In genomic region chr17:14314308-14314707, GRCm38 (mm10) we compare ENCODE assay signal across 29 mouse cellular contexts. TPM values are rescaled to one million over a fixed set of nuclear protein-coding genes. Genes with fewer than 3 reads are reported as not detected.
DNase-seq lines count a peak whose midpoint lies in the region; ATAC-seq lines count a peak whose summit lies in the region.
"Had no signal": no experiment of that assay in that cellular context is flagged by ENCODE, and none has a peak within 500 bp of the region (broad histone marks: within the 10 kb centered on the region; RNA-seq: fewer than 3 reads in every experiment).

No protein-coding gene starts in this region.

- H3K4me3 ChIP-seq in kidney, embryonic 14.5 days (ENCODE audit: low read length), result no peak overlapping the region
- H3K4me3 ChIP-seq in limb, embryonic 10.5 days, result no peak overlapping the region
- H3K4me3 ChIP-seq: embryonic facial prominence, embryonic 13.5 days; embryonic facial prominence, embryonic 15.5 days; erythroblast, embryonic 14.5 days; forebrain, embryonic 10.5 days; forebrain, embryonic 12.5 days had no signal

- H3K4me1 ChIP-seq in kidney, embryonic 14.5 days (ENCODE audit: control insufficient read depth, insufficient read depth, low read length), result no peaks in the 10 kb centered on the region
- peaks cover 6% of the 10 kb centered on the region for H3K4me1 ChIP-seq in limb, embryonic 10.5 days

- 74% methylated on average over 1 of the region's 1 CpGs for WGBS in kidney, embryonic 14.5 days
- WGBS in limb, embryonic 10.5 days, result 96% methylated on average over 1 of the region's 1 CpGs

- H3K27me3 ChIP-seq in kidney, embryonic 14.5 days (ENCODE audit: control insufficient read depth, insufficient read depth, low read length), result no peaks in the 10 kb centered on the region
- H3K27me3 ChIP-seq in limb, embryonic 10.5 days (ENCODE audit: low read depth, poor library complexity, severe bottlenecking), result no peaks in the 10 kb centered on the region
- H3K27me3 ChIP-seq: embryonic facial prominence, embryonic 13.5 days; embryonic facial prominence, embryonic 15.5 days; forebrain, embryonic 12.5 days had no signal

- H3K27ac ChIP-seq in kidney, embryonic 14.5 days (ENCODE audit: low read depth, low read length), result 0 out of 2 replicates have a peak overlapping the region, but pooled peaks have one; percentile 37
- no peak overlapping the region for H3K27ac ChIP-seq in limb, embryonic 10.5 days
- H3K27ac ChIP-seq: embryonic facial prominence, embryonic 13.5 days; embryonic facial prominence, embryonic 15.5 days; forebrain, embryonic 10.5 days; forebrain, embryonic 12.5 days had no signal

- no peak for ATAC-seq in kidney, embryonic 14.5 days (ENCODE audit: low FRiP score, low TSS enrichment)
- no peak for ATAC-seq in granulocyte monocyte progenitor cell, adult 5-6 weeks (replicated peaks; ENCODE audit: poor library complexity, severe bottlenecking)
- ATAC-seq: activated CD4-positive, CD25-positive, alpha-beta regulatory T cell, adult 4 months; CD4-positive, CD25-positive, alpha-beta regulatory T cell, adult 4 months; forebrain, embryonic 14.5 days; forebrain, embryonic 16.5 days; Patski had no signal

- no peak overlapping the region for H3K9ac ChIP-seq in kidney, embryonic 14.5 days (ENCODE audit: low read depth, low read length)
- H3K9ac ChIP-seq: embryonic facial prominence, embryonic 13.5 days; embryonic facial prominence, embryonic 15.5 days; forebrain, embryonic 12.5 days had no signal

- H3K9me3 ChIP-seq in kidney, embryonic 14.5 days (ENCODE audit: control insufficient read depth, low read length), result no peaks in the 10 kb centered on the region
- H3K9me3 ChIP-seq in limb, embryonic 10.5 days (replicated peaks), result no peaks in the 10 kb centered on the region
- H3K9me3 ChIP-seq: embryonic facial prominence, embryonic 13.5 days; embryonic facial prominence, embryonic 15.5 days; forebrain, embryonic 10.5 days; forebrain, embryonic 12.5 days had no signal

- no peaks in the 10 kb centered on the region for H3K36me3 ChIP-seq in kidney, embryonic 14.5 days (ENCODE audit: control insufficient read depth, insufficient read depth, low read length)
- no peaks in the 10 kb centered on the region for H3K36me3 ChIP-seq in limb, embryonic 10.5 days
- H3K36me3 ChIP-seq: embryonic facial prominence, embryonic 13.5 days; embryonic facial prominence, embryonic 15.5 days; forebrain, embryonic 10.5 days; forebrain, embryonic 12.5 days; G1E had no signal

- no peak for DNase-seq in kidney, postnatal 4 days
- peak; percentile 56 for DNase-seq in 3T3-L1 (ENCODE audit: low read depth, low spot score)
- DNase-seq in Muller cell, postnatal 12 days (ENCODE audit: inconsistent ontology term), result peak; percentile 50
- DNase-seq in mesoderm, embryonic 11.5 days (ENCODE audit: low read depth, low spot score), result peak; percentile 25
- DNase-seq in limb, embryonic 10.5 days (ENCODE audit: low spot score), result no peak
- DNase-seq in thymus, postnatal 14 days, result no peak
- DNase-seq: adrenal gland, adult 8-10 months; adrenal gland, postnatal 14 days; adrenal gland, postnatal 36 days; cerebellum, adult 11-12 months; cerebellum, adult 8-10 months; cerebellum, adult 9-11 months; cerebellum, postnatal 14 days; cerebellum, postnatal 36 days; embryo, embryonic 11 days had no signal

- no peak overlapping the region for H3K4me2 ChIP-seq in kidney, embryonic 14.5 days (replicated peaks; ENCODE audit: low read depth, low read length)
- H3K4me2 ChIP-seq: embryonic facial prominence, embryonic 13.5 days; embryonic facial prominence, embryonic 15.5 days; forebrain, embryonic 12.5 days had no signal

RNA-seq across cellular contexts. Expression of gene Smoc2, which starts 35.0 kb away (rescaled TPM):
- polyA plus RNA-seq in kidney, embryonic 14.5 days (2014; fragmentation: Nextera tagmentation; extraction: Ambion mirVana), result 44.2 and 79.9 TPM in 2 replicates
- 7.4 and 21.8 TPM in 2 replicates for polyA plus RNA-seq in limb, embryonic 10.5 days (2016; fragmentation: Nextera tagmentation; extraction: Ambion mirVana)
- total RNA-seq in granulocyte monocyte progenitor cell, adult 5-6 weeks (2014; fragmentation: Nextera tagmentation), result not detected in 2 replicates
- not detected in 2 replicates for total RNA-seq in granulocyte monocyte progenitor cell, adult 5-6 weeks (2017)
- total RNA-seq: common myeloid progenitor, adult 5-6 weeks had no signal
- polyA plus RNA-seq: activated CD4-positive, CD25-positive, alpha-beta regulatory T cell, adult 4 months; CD4-positive, CD25-positive, alpha-beta regulatory T cell, adult 4 months; G1E had no signal

Comparison
In these comparisons a context has a peak if more than half of its experiments do, and no peak if none do; other contexts are left out.
1. DNase-seq: peak in 3T3-L1 (single experiment), Muller cell, postnatal 12 days (single experiment) and mesoderm, embryonic 11.5 days (single experiment); none in kidney, postnatal 4 days (0 of 2), limb, embryonic 10.5 days (single experiment) and thymus, postnatal 14 days (single experiment).